Mouse (Mus musculus) midbrain, embryonic 14.5 days (tissue): ENCODE measurements around the gene Pigr. TPM values are rescaled to one million over a fixed set of nuclear protein-coding genes. Genes with fewer than 3 reads are reported as not detected.

Experiments used
- ATAC-seq: fragments of 200-750 bp; cut with Nextera tagmentation; 2 replicates; pipeline ENCODE4 v1.8.0; 2017; ENCODE audit warnings: moderate number of reproducible peaks, moderate library complexity; ENCODE audit not compliant: low FRiP score, low TSS enrichment
- DNase-seq: peaks from one replicate; pipeline ENCODE4 v3.0.0-alpha.2; 2015
- H3K27ac ChIP-seq: fragments of 300-500 bp; sonication (generic); replicated peaks from 2 replicates; pipeline ENCODE4 v1.5.1; 2014; ENCODE audit warnings: mild to moderate bottlenecking, low read depth, low read length, moderate library complexity
- H3K27me3 ChIP-seq: fragments of 300-500 bp; sonication (generic); 2 replicates; pipeline ENCODE4 v1.6.1; 2014; ENCODE audit warnings: low read length, control low read depth, mixed read lengths; ENCODE audit not compliant: control insufficient read depth, insufficient read depth
- H3K36me3 ChIP-seq: fragments of 300-500 bp; sonication (generic); 2 replicates; pipeline ENCODE4 v1.6.1; 2014; ENCODE audit warnings: low read length, control low read depth; ENCODE audit not compliant: control insufficient read depth, insufficient read depth
- H3K4me1 ChIP-seq: fragments of 300-500 bp; sonication (generic); 2 replicates; pipeline ENCODE4 v1.6.1; 2014; ENCODE audit warnings: mild to moderate bottlenecking, antibody characterized with exemption, low read length, control low read depth; ENCODE audit not compliant: control insufficient read depth, insufficient read depth
- H3K4me2 ChIP-seq: fragments of 300-500 bp; sonication (generic); 2 replicates; pipeline ENCODE4 v1.6.1; 2014; ENCODE audit warnings: mild to moderate bottlenecking, low read length, moderate library complexity
- H3K4me3 ChIP-seq: fragments of 300-500 bp; sonication (generic); replicated peaks from 2 replicates; pipeline ENCODE4 v1.5.1; 2014; ENCODE audit warnings: low read depth, low read length
- H3K9ac ChIP-seq: fragments of 300-500 bp; sonication (generic); replicated peaks from 2 replicates; pipeline ENCODE4 v1.6.1; 2014; ENCODE audit warnings: mild to moderate bottlenecking, low read length, moderate library complexity
- H3K9me3 ChIP-seq: fragments of 300-500 bp; sonication (generic); 2 replicates; pipeline ENCODE4 v1.6.1; 2016; ENCODE audit warnings: low read length, control low read depth, mixed read lengths; ENCODE audit not compliant: control insufficient read depth
- WGBS: fragments of 180-500 bp; shearing (Covaris S2); extraction: QIAGEN DNeasy Blood & Tissue Kit; methylation state at CpG from one replicate; pipeline ENCODE4 v1.1.7; 2014; 5-methylcytosine and 5-hydroxymethylcytosine counted together
- polyA plus RNA-seq: library from polyadenylated mRNA; unstranded; fragments of >200 nt; fragmentation: Nextera tagmentation; extraction: Ambion mirVana; gene quantifications from 2 replicates; pipeline ENCODE4 v1.2.1, GENCODE M21; 2014

Gene Pigr
- not detected in 2 replicates for polyA plus RNA-seq

GRCm38 (mm10) chr1:130826448-130826847 is at the start of gene Pigr:
Pigr (plus strand) TSS chr1:130826684.
- no peaks in the 10 kb centered on the region for H3K36me3 ChIP-seq
- DNase-seq: no peak
- WGBS: 87% methylated on average over 5 of the region's 5 CpGs

GRCm38 (mm10) chr1:130779867-130780266 is 46.6 kb upstream of the Pigr start:
- Histone ChIP-seq H3K4me3 (no peak overlapping the region), H3K4me1 (no peaks in the 10 kb centered on the region), H3K27me3 (no peaks in the 10 kb centered on the region), H3K4me2 (no peak overlapping the region), H3K36me3 (no peaks in the 10 kb centered on the region), H3K27ac (no peak overlapping the region), H3K9ac (no peak overlapping the region), H3K9me3 (no peaks in the 10 kb centered on the region)
- 88% methylated on average over 3 of the region's 3 CpGs for WGBS
- DNase-seq (no peak), ATAC-seq (no peak)

More at GRCm38 (mm10) chr1:130826448-130826847, at the start of gene Pigr:
- H3K27ac ChIP-seq: no peak within 1 kb of the TSS
- no peaks in the 10 kb centered on the region for H3K27me3 ChIP-seq
- H3K9ac ChIP-seq: no peak within 1 kb of the TSS
- ATAC-seq: no peak
- no peak within 1 kb of the TSS for H3K4me2 ChIP-seq
- no peaks in the 10 kb centered on the region for H3K4me1 ChIP-seq
- no peak within 1 kb of the TSS for H3K4me3 ChIP-seq
- no peaks in the 10 kb centered on the region for H3K9me3 ChIP-seq

- Histone ChIP-seq H3K27me3 (no peaks in the 10 kb centered on the region), H3K4me2 (no peak overlapping the region), H3K4me3 (no peak overlapping the region), H3K36me3 (no peaks in the 10 kb centered on the region), H3K27ac (no peak overlapping the region), H3K4me1 (no peaks in the 10 kb centered on the region), H3K9me3 (no peaks in the 10 kb centered on the region), H3K9ac (no peak overlapping the region)
- no peak for ATAC-seq
- DNase-seq: peak; percentile 57
- WGBS: 30% methylated on average over 4 of the region's 4 CpGs
Measured at GRCm38 (mm10) chr1:130784054-130784453, 42.4 kb upstream of the Pigr start.

GRCm38 (mm10) chr1:130787001-130787400 is 39.5 kb upstream of the Pigr start:
- Histone ChIP-seq H3K9me3 (peaks cover 5% of the 10 kb centered on the region), H3K4me3 (no peak overlapping the region), H3K27me3 (no peaks in the 10 kb centered on the region), H3K4me1 (no peaks in the 10 kb centered on the region), H3K27ac (no peak overlapping the region), H3K4me2 (no peak overlapping the region), H3K36me3 (no peaks in the 10 kb centered on the region), H3K9ac (no peak overlapping the region)
- ATAC-seq (no peak), DNase-seq (no peak)
- WGBS: 47% methylated on average over 4 of the region's 4 CpGs

- H3K4me2 ChIP-seq: no peak overlapping the region
- DNase-seq: peak; percentile 23
- 46% methylated on average over 3 of the region's 3 CpGs for WGBS
Measured at GRCm38 (mm10) chr1:130789512-130790451, 36.7 kb upstream of the Pigr start.

GRCm38 (mm10) chr1:130795331-130795730 is 31.2 kb upstream of the Pigr start:
- Histone ChIP-seq H3K4me3 (no peak overlapping the region), H3K27me3 (no peaks in the 10 kb centered on the region), H3K4me1 (no peaks in the 10 kb centered on the region), H3K27ac (no peak overlapping the region), H3K9me3 (peaks cover 8% of the 10 kb centered on the region), H3K36me3 (no peaks in the 10 kb centered on the region), H3K4me2 (no peak overlapping the region), H3K9ac (no peak overlapping the region)
- WGBS: 66% methylated on average over 2 of the region's 2 CpGs
- DNase-seq (no peak), ATAC-seq (no peak)

More at GRCm38 (mm10) chr1:130789512-130790451, 36.7 kb upstream of the Pigr start:
- H3K27me3 ChIP-seq: no peaks in the 10 kb centered on the region
- H3K9ac ChIP-seq: no peak overlapping the region
- no peak overlapping the region for H3K4me3 ChIP-seq
- no peak overlapping the region for H3K27ac ChIP-seq
- peak; percentile 34; the same call in 1 of the 2 replicates for ATAC-seq
- peaks cover 8% of the 10 kb centered on the region for H3K9me3 ChIP-seq
- no peaks in the 10 kb centered on the region for H3K4me1 ChIP-seq
- no peaks in the 10 kb centered on the region for H3K36me3 ChIP-seq

GRCm38 (mm10) chr1:130796967-130797684 is 29.4 kb upstream of the Pigr start:
- 84% methylated on average over 8 of the region's 8 CpGs for WGBS
- H3K4me2 ChIP-seq: no peak overlapping the region
- ATAC-seq: no peak
- no peak overlapping the region for H3K9ac ChIP-seq
- no peaks in the 10 kb centered on the region for H3K4me1 ChIP-seq
- no peak overlapping the region for H3K27ac ChIP-seq
- no peaks in the 10 kb centered on the region for H3K27me3 ChIP-seq
- no peak overlapping the region for H3K4me3 ChIP-seq
- peak; percentile 71 for DNase-seq
- H3K36me3 ChIP-seq: no peaks in the 10 kb centered on the region
- H3K9me3 ChIP-seq: peaks cover 1% of the 10 kb centered on the region

- no peak for ATAC-seq
- H3K9me3 ChIP-seq: no peaks in the 10 kb centered on the region
Measured at GRCm38 (mm10) chr1:130798037-130798436, 28.4 kb upstream of the Pigr start.

More at GRCm38 (mm10) chr1:130798037-130798436, 28.4 kb upstream of the Pigr start:
- Histone ChIP-seq H3K9ac (no peak overlapping the region), H3K4me1 (no peaks in the 10 kb centered on the region), H3K27me3 (no peaks in the 10 kb centered on the region), H3K4me3 (no peak overlapping the region), H3K27ac (no peak overlapping the region), H3K36me3 (no peaks in the 10 kb centered on the region), H3K4me2 (no peak overlapping the region)
- 77% methylated on average over 6 of the region's 6 CpGs for WGBS
- no peak for DNase-seq
